Mouse (Mus musculus): ENCODE data around the gene Arhgap28.

The Arhgap28 gene

GRCm38 (mm10) chr17:68003741-68004560, at the start of gene Arhgap28:
Arhgap28 (minus strand) TSS chr17:68004120.
- no peak for DNase-seq (ENCODE audit: low read depth, low spot score)

- DNase-seq (ENCODE audit: low read depth, low spot score): no peak
Observed at GRCm38 (mm10) chr17:68046341-68046675, 42.4 kb upstream of the Arhgap28 start.

GRCm38 (mm10) chr17:68045655-68046340, 41.9 kb upstream of the Arhgap28 start:
- DNase-seq (ENCODE audit: low read depth, low spot score): no peak

GRCm38 (mm10) chr17:68042377-68042776, 38.5 kb upstream of the Arhgap28 start:
- DNase-seq (ENCODE audit: low read depth, low spot score): no peak

- DNase-seq (ENCODE audit: low read depth, low spot score): no peak
Observed at GRCm38 (mm10) chr17:68037011-68037410, 33.1 kb upstream of the Arhgap28 start.

- DNase-seq (ENCODE audit: low read depth, low spot score): no peak
Observed at GRCm38 (mm10) chr17:68029495-68029894, 25.6 kb upstream of the Arhgap28 start.

GRCm38 (mm10) chr17:68028519-68028918, 24.6 kb upstream of the Arhgap28 start:
- DNase-seq (ENCODE audit: low read depth, low spot score): no peak

GRCm38 (mm10) chr17:68024327-68024726, 20.4 kb upstream of the Arhgap28 start:
- DNase-seq (ENCODE audit: low read depth, low spot score): no peak

GRCm38 (mm10) chr17:68019466-68020065, 15.6 kb upstream of the Arhgap28 start:
- no peak for DNase-seq (ENCODE audit: low read depth, low spot score)

GRCm38 (mm10) chr17:68017095-68017494, 13.2 kb upstream of the Arhgap28 start:
- no peak for DNase-seq (ENCODE audit: low read depth, low spot score)

GRCm38 (mm10) chr17:68011606-68012005, 7.7 kb upstream of the Arhgap28 start:
- no peak for DNase-seq (ENCODE audit: low read depth, low spot score)

GRCm38 (mm10) chr17:68010041-68010440, 6.1 kb upstream of the Arhgap28 start:
- no peak for DNase-seq (ENCODE audit: low read depth, low spot score)

GRCm38 (mm10) chr17:68004581-68005330, 836 bp upstream of the Arhgap28 start:
- DNase-seq (ENCODE audit: low read depth, low spot score): no peak

GRCm38 (mm10) chr17:68002608-68003595, 1.0 kb downstream of the Arhgap28 start:
- DNase-seq (ENCODE audit: low read depth, low spot score): no peak

GRCm38 (mm10) chr17:67999801-68000200, 4.1 kb downstream of the Arhgap28 start:
- no peak for DNase-seq (ENCODE audit: low read depth, low spot score)

- DNase-seq (ENCODE audit: low read depth, low spot score): no peak
Observed at GRCm38 (mm10) chr17:67996769-67997155, 7.2 kb downstream of the Arhgap28 start.

- no peak for DNase-seq (ENCODE audit: low read depth, low spot score)
Observed at GRCm38 (mm10) chr17:67996097-67996768, 7.7 kb downstream of the Arhgap28 start.

- no peak for DNase-seq (ENCODE audit: low read depth, low spot score)
Observed at GRCm38 (mm10) chr17:67995277-67995819, 8.6 kb downstream of the Arhgap28 start.

- no peak for DNase-seq (ENCODE audit: low read depth, low spot score)
Observed at GRCm38 (mm10) chr17:67994861-67995260, 9.1 kb downstream of the Arhgap28 start.
